Mouse (Mus musculus) forebrain, embryonic 14.5 days (tissue): Measurements from ENCODE around the gene Gpr108. TPM values are rescaled to one million over a fixed set of nuclear protein-coding genes. Genes with fewer than 3 reads are reported as not detected.

ENCODE experiments used
- ATAC-seq: fragments of 200-750 bp; cut with Nextera tagmentation; 2 replicates; pipeline ENCODE4 v1.8.0; 2017; ENCODE audit warnings: mild to moderate bottlenecking, moderate library complexity
- DNase-seq: peaks from one replicate; pipeline ENCODE4 v3.0.0-alpha.2; 2015; ENCODE audit warnings: low spot score
- H3K27ac ChIP-seq: fragments of 300-500 bp; sonication (generic); 2 replicates; pipeline ENCODE4 v1.5.1; 2014; ENCODE audit warnings: low read depth, mild to moderate bottlenecking, control low read depth, low read length, moderate library complexity
- H3K27me3 ChIP-seq: fragments of 300-500 bp; sonication (generic); replicated peaks from 2 replicates; pipeline ENCODE4 v1.6.1; 2014; ENCODE audit warnings: low read length, control low read depth, mixed read lengths; ENCODE audit not compliant: control insufficient read depth, insufficient read depth
- H3K36me3 ChIP-seq: fragments of 300-500 bp; sonication (generic); 2 replicates; pipeline ENCODE4 v1.6.1; 2014; ENCODE audit warnings: low read length, control low read depth; ENCODE audit not compliant: control insufficient read depth, insufficient read depth
- H3K4me1 ChIP-seq: fragments of 300-500 bp; sonication (generic); 2 replicates; pipeline ENCODE4 v1.6.1; 2014; ENCODE audit warnings: antibody characterized with exemption, low read length, control low read depth; ENCODE audit not compliant: control insufficient read depth, insufficient read depth
- H3K4me2 ChIP-seq: fragments of 300-500 bp; sonication (generic); 2 replicates; pipeline ENCODE4 v1.6.1; 2014; ENCODE audit warnings: mild to moderate bottlenecking, control low read depth, low read length
- H3K4me3 ChIP-seq: fragments of 300-500 bp; sonication (generic); 2 replicates; pipeline ENCODE4 v1.5.1; 2014; ENCODE audit warnings: low read depth, low read length, control low read depth
- H3K9ac ChIP-seq: fragments of 300-500 bp; sonication (generic); 2 replicates; pipeline ENCODE4 v1.6.1; 2014; ENCODE audit warnings: mild to moderate bottlenecking, low read length, control low read depth, moderate library complexity
- H3K9me3 ChIP-seq: fragments of 300-500 bp; sonication (generic); replicated peaks from 2 replicates; pipeline ENCODE4 v1.6.1; 2016; ENCODE audit warnings: low read length, control low read depth, mixed read lengths; ENCODE audit not compliant: control insufficient read depth
- WGBS: fragments of 180-500 bp; shearing (Covaris S2); extraction: QIAGEN DNeasy Blood & Tissue Kit; methylation state at CpG from one replicate; pipeline ENCODE4 v1.1.7; 2014; 5-methylcytosine and 5-hydroxymethylcytosine counted together
- microRNA-seq: library from miRNA; unstranded; fragments of <30 nt; microRNA quantifications from one replicate; pipeline ENCODE4, GENCODE M21; 2016
- polyA plus RNA-seq: library from polyadenylated mRNA; unstranded; fragments of >200 nt; fragmentation: Nextera tagmentation; extraction: Ambion mirVana; gene quantifications from 2 replicates; pipeline ENCODE4 v1.2.1, GENCODE M21; 2014

Gene Gpr108
- polyA plus RNA-seq, 1 experiment from 2014 or later: 19.6 TPM

- no peak for ATAC-seq
- no peak for DNase-seq
- H3K4me1 ChIP-seq: no peaks in the 10 kb centered on the region
- 85% methylated on average over 11 of the region's 11 CpGs for WGBS
- H3K27ac ChIP-seq: no peak within 1 kb of the TSS
- no peaks in the 10 kb centered on the region for H3K9me3 ChIP-seq
- H3K36me3 ChIP-seq: no peaks in the 10 kb centered on the region
- H3K4me3 ChIP-seq: no peak within 1 kb of the TSS
- H3K4me2 ChIP-seq: no peak within 1 kb of the TSS
- no peaks in the 10 kb centered on the region for H3K27me3 ChIP-seq
- H3K9ac ChIP-seq: no peak within 1 kb of the TSS
Measured at GRCm38 (mm10) chr17:57194041-57194507, 54.2 kb downstream of the Gpr108 start, which contains the start of gene Tnfsf14. Gene Tnfsf14, minus strand, starts transcription at chr17:57194177.

GRCm38 (mm10) chr17:57188510-57189192 is 59.6 kb downstream of the Gpr108 start:
- WGBS: 92% methylated on average over 12 of the region's 12 CpGs
- Histone ChIP-seq H3K4me2 (no peak overlapping the region), H3K27ac (no peak overlapping the region), H3K27me3 (no peaks in the 10 kb centered on the region), H3K9me3 (no peaks in the 10 kb centered on the region), H3K9ac (no peak overlapping the region), H3K4me3 (no peak overlapping the region), H3K36me3 (no peaks in the 10 kb centered on the region), H3K4me1 (no peaks in the 10 kb centered on the region)
- ATAC-seq (no peak), DNase-seq (no peak)

GRCm38 (mm10) chr17:57185641-57186040 is 62.6 kb downstream of the Gpr108 start:
- H3K9me3 ChIP-seq: no peaks in the 10 kb centered on the region
- DNase-seq (no peak), ATAC-seq (no peak)
- no peak overlapping the region for H3K27ac ChIP-seq
- no peaks in the 10 kb centered on the region for H3K27me3 ChIP-seq
- H3K36me3 ChIP-seq: no peaks in the 10 kb centered on the region
- WGBS: 71% methylated on average over 2 of the region's 2 CpGs
- H3K4me1 ChIP-seq: no peaks in the 10 kb centered on the region
- H3K4me2 ChIP-seq: no peak overlapping the region
- no peak overlapping the region for H3K4me3 ChIP-seq
- no peak overlapping the region for H3K9ac ChIP-seq

Small RNAs within 50 kb of the gene (microRNA-seq; reads per million reads assigned to microRNA genes)
- gene Mir6978: not detected

Other genes starting within 250 kb of the Gpr108 start
- 0.70 TPM in 2 replicates for gene Pspn, start 248.4 kb downstream of the Gpr108 start, polyA plus RNA-seq
- 70.7 and 78.9 TPM in 2 replicates for gene Gtf2f1, start 237.2 kb downstream of the Gpr108 start, polyA plus RNA-seq
- 0.14 and 0.37 TPM in 2 replicates for gene Gm17949, start 237.0 kb downstream of the Gpr108 start, polyA plus RNA-seq
- gene Khsrp, start 216.9 kb downstream of the Gpr108 start, polyA plus RNA-seq: 24.6 and 26.0 TPM in 2 replicates
- gene Slc25a41, start 206.8 kb downstream of the Gpr108 start, polyA plus RNA-seq: not detected in 2 replicates
- gene Crb3, start 189.3 kb downstream of the Gpr108 start, polyA plus RNA-seq: 1.9 and 2.0 TPM in 2 replicates
- 25.7 and 27.2 TPM in 2 replicates for gene Slc25a23, start 188.6 kb downstream of the Gpr108 start, polyA plus RNA-seq
- gene Dennd1c, start 169.9 kb downstream of the Gpr108 start, polyA plus RNA-seq: 3.6 and 4.1 TPM in 2 replicates
- gene Tubb4a, start 160.7 kb downstream of the Gpr108 start, polyA plus RNA-seq: 229 and 249 TPM in 2 replicates
- gene Tnfsf9, start 143.1 kb downstream of the Gpr108 start, polyA plus RNA-seq: 6.7 and 7.7 TPM in 2 replicates
- gene Cd70, start 98.7 kb downstream of the Gpr108 start, polyA plus RNA-seq: 0.27 and 0.50 TPM in 2 replicates
- not detected in 2 replicates for gene Tnfsf14, start 54.3 kb downstream of the Gpr108 start, polyA plus RNA-seq
- gene C3, start 20.3 kb downstream of the Gpr108 start, polyA plus RNA-seq: 0.71 and 0.90 TPM in 2 replicates
- gene Trip10, start 1.0 kb upstream of the Gpr108 start, polyA plus RNA-seq: 10.4 and 11.8 TPM in 2 replicates
- gene Vav1, start 30.7 kb upstream of the Gpr108 start, polyA plus RNA-seq: 0.95 and 1.2 TPM in 2 replicates
- gene Adgre1, start 110.2 kb upstream of the Gpr108 start, polyA plus RNA-seq: 3.8 and 5.3 TPM in 2 replicates